Mouse (Mus musculus) liver, embryonic 13.5 days (tissue): ENCODE measurements around the gene Gbf1. TPM values are rescaled to one million over a fixed set of nuclear protein-coding genes. Genes with fewer than 3 reads are reported as not detected.
"Not testable (repeated sequence)": the region's sequence is repeated elsewhere in the genome, so short reads cannot be mapped to it uniquely, and the experiment has no call there.

Source experiments
- ATAC-seq: fragments of 200-750 bp; cut with Nextera tagmentation; 2 replicates; pipeline ENCODE4 v1.8.0; 2017; ENCODE audit warnings: low read depth, mild to moderate bottlenecking, moderate number of reproducible peaks, moderate library complexity
- DNase-seq: peaks from one replicate; pipeline ENCODE4 v3.0.0; 2022
- H3K27ac ChIP-seq: fragments of 300-500 bp; sonication (generic); 2 replicates; pipeline ENCODE4 v1.5.1; 2015; ENCODE audit warnings: moderate library complexity, mild to moderate bottlenecking, inconsistent platforms
- H3K27me3 ChIP-seq: fragments of 300-500 bp; sonication (generic); 2 replicates; pipeline ENCODE4 v1.6.1; 2015; ENCODE audit warnings: mild to moderate bottlenecking, inconsistent platforms
- H3K36me3 ChIP-seq: fragments of 300-500 bp; sonication (generic); 2 replicates; pipeline ENCODE4 v1.6.1; 2015; ENCODE audit warnings: mild to moderate bottlenecking, inconsistent platforms
- H3K4me1 ChIP-seq: fragments of 300-500 bp; sonication (generic); replicated peaks from 2 replicates; pipeline ENCODE4 v1.6.1; 2015; ENCODE audit warnings: inconsistent platforms
- H3K4me2 ChIP-seq: fragments of 300-500 bp; sonication (generic); 2 replicates; pipeline ENCODE4 v1.6.1; 2015; ENCODE audit warnings: inconsistent platforms, mild to moderate bottlenecking, moderate library complexity
- H3K4me3 ChIP-seq: fragments of 300-500 bp; sonication (generic); replicated peaks from 2 replicates; pipeline ENCODE4 v1.5.1; 2015; ENCODE audit warnings: mild to moderate bottlenecking, inconsistent platforms
- H3K9ac ChIP-seq: fragments of 300-500 bp; sonication (generic); 2 replicates; pipeline ENCODE4 v1.6.1; 2015; ENCODE audit warnings: mild to moderate bottlenecking, inconsistent platforms
- H3K9me3 ChIP-seq: fragments of 300-500 bp; sonication (generic); replicated peaks from 2 replicates; pipeline ENCODE4 v1.6.1; 2016; ENCODE audit warnings: inconsistent platforms
- WGBS: fragments of 180-500 bp; shearing (Covaris S2); methylation state at CpG from one replicate; pipeline ENCODE4 v1.1.7; 2015; ENCODE audit not compliant: insufficient replicate concordance; 5-methylcytosine and 5-hydroxymethylcytosine counted together
- polyA plus RNA-seq: library from polyadenylated mRNA; unstranded; fragments of >200 nt; fragmentation: Nextera tagmentation; extraction: Ambion mirVana; gene quantifications from 2 replicates; pipeline ENCODE4 v1.2.1, GENCODE M21; 2015

The Gbf1 gene
- polyA plus RNA-seq, 1 experiment from 2014 or later: 20.1 TPM

DNA sequence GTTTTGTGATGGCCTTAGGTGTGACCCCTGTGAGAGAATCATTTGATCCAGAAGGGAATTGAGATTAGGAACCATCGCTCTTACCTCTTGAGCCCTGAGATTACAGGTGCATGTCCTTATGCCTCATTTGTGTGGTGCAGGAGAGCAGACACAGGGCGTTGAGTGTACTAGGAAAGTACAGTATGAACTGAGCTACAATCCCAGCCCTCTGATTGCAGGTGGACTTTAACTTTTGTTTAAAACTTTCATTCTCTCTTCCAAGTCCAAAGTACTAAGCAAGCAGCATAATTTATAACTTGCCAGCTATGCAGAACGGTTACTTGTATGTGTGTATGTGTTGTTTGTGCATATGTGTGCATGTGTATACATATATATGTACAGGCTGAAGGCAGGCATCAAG lies 46.0 kb downstream of the Gbf1 start:
- no peak for DNase-seq
- no peak overlapping the region for H3K4me2 ChIP-seq
- H3K4me3 ChIP-seq: no peak overlapping the region
- no peak overlapping the region for H3K27ac ChIP-seq
- no peak for ATAC-seq
- H3K9me3 ChIP-seq: no peaks in the 10 kb centered on the region
- 79% methylated on average over 3 of the region's 3 CpGs for WGBS
- no peak overlapping the region for H3K9ac ChIP-seq
- no peaks in the 10 kb centered on the region for H3K27me3 ChIP-seq
- peaks cover 23% of the 10 kb centered on the region for H3K4me1 ChIP-seq
- no peaks in the 10 kb centered on the region for H3K36me3 ChIP-seq

DNA sequence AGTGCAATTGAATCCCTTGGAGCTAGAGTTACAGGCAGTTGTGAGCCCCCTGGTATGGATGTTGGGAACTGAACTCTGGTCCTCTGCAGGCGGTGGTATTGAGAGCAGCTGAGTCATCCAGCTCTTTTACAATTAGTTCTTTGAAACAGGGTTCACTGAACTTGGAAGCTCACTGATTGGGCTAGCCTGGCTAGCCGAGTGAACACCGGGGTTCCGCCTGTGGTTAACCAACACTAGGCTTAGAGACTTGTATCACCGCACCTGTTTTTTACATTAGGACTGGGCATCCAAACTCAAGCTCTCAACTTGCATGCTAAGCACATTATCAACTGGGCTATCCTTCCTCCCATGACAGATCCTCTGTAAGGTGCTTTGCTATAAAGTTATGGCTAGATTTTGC lies 46.6 kb downstream of the Gbf1 start:
- H3K4me2 ChIP-seq: no peak overlapping the region
- no peak overlapping the region for H3K27ac ChIP-seq
- DNase-seq (no peak), ATAC-seq (no peak)
- no peaks in the 10 kb centered on the region for H3K9me3 ChIP-seq
- H3K4me1 ChIP-seq: peaks cover 23% of the 10 kb centered on the region
- WGBS: 58% methylated on average over 5 of the region's 5 CpGs
- no peaks in the 10 kb centered on the region for H3K36me3 ChIP-seq
- no peak overlapping the region for H3K4me3 ChIP-seq
- H3K9ac ChIP-seq: no peak overlapping the region
- no peaks in the 10 kb centered on the region for H3K27me3 ChIP-seq

DNA sequence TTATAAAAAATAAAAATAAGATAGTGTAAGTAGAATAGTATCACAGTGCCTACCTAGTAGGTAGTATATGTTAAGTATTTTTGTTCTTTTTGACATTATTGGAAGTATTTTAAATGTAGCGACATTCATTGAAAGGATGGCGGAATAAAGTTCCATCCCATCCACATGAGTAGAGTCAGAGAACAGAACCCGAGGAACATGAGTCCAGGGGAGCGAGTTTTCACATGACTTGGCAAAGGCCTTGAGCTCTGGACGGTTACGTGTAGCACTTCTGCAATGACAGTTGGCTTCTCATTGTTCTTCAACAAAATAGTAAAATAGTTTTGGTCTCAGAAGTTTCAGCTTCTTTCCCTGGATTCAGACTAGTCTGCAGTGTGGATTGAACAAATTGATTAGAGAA lies 51.9 kb downstream of the Gbf1 start:
- Histone ChIP-seq H3K9me3 (no peaks in the 10 kb centered on the region), H3K27me3 (no peaks in the 10 kb centered on the region), H3K4me1 (no peaks in the 10 kb centered on the region), H3K27ac (no peak overlapping the region), H3K4me2 (no peak overlapping the region), H3K36me3 (no peaks in the 10 kb centered on the region), H3K4me3 (no peak overlapping the region), H3K9ac (no peak overlapping the region)
- ATAC-seq (no peak), DNase-seq (no peak)
- WGBS: 79% methylated on average over 6 of the region's 6 CpGs

DNA sequence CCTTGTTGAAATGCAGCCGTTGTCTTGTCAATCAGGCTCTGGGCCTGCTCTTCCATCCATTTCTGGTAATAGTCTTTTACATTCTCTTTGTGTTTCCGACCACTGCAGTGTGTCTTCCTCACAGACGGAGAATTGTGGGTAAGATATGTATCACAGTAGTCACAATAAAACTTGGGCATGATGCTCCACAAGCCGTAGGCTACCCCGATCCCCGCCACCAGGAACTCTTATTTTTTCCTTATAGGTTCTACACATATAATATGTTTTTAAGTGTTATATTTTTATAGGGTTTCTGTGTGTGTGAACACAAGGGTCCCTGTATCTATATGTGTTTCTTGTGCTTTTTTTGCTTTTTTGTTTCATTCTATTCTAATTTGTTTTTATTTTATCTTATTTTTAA lies 53.4 kb downstream of the Gbf1 start:
- no peak for DNase-seq
- Histone ChIP-seq H3K36me3 (no peaks in the 10 kb centered on the region), H3K4me2 (no peak overlapping the region), H3K27me3 (no peaks in the 10 kb centered on the region), H3K4me1 (no peaks in the 10 kb centered on the region), H3K9ac (no peak overlapping the region), H3K27ac (no peak overlapping the region), H3K4me3 (no peak overlapping the region), H3K9me3 (no peaks in the 10 kb centered on the region)
- no peak for ATAC-seq
- WGBS: 92% methylated on average over 6 of the region's 6 CpGs

DNA sequence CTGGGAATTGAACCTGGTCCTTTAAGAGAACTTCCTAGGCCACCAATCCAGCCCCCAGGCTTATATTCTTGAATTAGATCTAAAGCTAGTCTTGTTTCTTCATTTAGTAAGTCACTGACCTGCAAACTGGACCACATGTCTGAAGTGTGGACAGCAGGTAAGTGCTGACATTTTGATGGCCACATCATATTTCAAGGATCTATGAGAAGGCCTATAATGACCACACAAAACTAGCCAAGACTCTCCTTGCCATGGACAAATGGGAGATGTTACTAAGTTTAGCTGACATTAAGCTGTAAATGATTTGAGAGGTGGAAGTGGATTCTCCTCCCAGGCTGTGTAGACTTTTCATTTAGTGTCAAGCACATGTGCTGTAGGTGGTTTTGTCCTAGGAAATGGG lies 58.6 kb downstream of the Gbf1 start:
- ATAC-seq (no peak), DNase-seq (no peak)
- H3K9ac ChIP-seq: no peak overlapping the region
- H3K9me3 ChIP-seq: no peaks in the 10 kb centered on the region
- H3K27ac ChIP-seq: no peak overlapping the region
- H3K36me3 ChIP-seq: no peaks in the 10 kb centered on the region
- H3K4me3 ChIP-seq: no peak overlapping the region
- no peak overlapping the region for H3K4me2 ChIP-seq
- H3K27me3 ChIP-seq: no peaks in the 10 kb centered on the region
- H3K4me1 ChIP-seq: 0 out of 2 replicates have a peak, but pooled peaks cover 3% of the 10 kb centered on the region

DNA sequence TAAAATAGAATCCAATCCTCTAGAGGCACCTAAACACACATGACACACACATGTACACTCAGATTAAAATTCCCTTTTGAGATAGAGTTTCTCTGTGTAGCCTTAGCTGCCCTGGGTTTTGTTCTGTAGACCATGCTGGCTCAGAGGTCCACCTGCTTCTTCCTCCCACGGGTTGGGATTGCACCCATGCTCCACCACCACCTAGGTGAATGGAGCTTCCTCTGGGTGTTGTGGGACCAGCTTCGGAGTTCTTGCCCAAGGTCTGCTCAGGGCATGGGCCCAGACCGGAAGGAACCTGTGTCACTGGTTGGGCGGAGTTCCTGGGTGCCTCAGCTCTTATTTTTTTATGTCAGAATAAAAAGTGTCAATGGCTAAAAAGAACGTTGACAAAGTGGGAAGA lies 62.2 kb downstream of the Gbf1 start:
- Histone ChIP-seq H3K27me3 (no peaks in the 10 kb centered on the region), H3K36me3 (no peaks in the 10 kb centered on the region), H3K9ac (no peak overlapping the region), H3K9me3 (no peaks in the 10 kb centered on the region), H3K4me1 (0 out of 2 replicates have a peak, but pooled peaks cover 3% of the 10 kb centered on the region), H3K4me3 (no peak overlapping the region), H3K4me2 (no peak overlapping the region), H3K27ac (no peak overlapping the region)
- 70% methylated on average over 5 of the region's 5 CpGs for WGBS
- no peak for ATAC-seq
- DNase-seq: no peak

DNA sequence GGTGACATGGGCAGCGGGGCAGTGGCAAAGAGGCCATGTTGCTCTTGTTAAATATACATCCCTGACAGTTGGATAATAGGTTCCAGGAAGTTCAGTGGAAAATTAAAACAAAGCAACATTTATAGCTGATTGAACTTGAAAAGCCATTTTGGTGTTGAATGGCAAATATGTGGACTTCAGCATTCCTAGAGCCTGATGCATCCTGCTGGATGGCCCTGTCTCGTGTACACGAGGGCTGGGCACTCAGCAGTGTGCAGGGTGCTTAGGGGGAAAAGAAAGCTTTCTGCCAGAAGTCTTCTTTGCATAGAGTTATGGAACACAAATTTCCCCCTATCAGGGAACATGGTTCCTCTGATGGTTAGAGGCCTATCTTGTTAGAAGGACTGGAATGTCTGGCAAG lies 63.1 kb downstream of the Gbf1 start:
- no peak overlapping the region for H3K4me2 ChIP-seq
- ATAC-seq: no peak
- 76% methylated on average over 3 of the region's 3 CpGs for whole genome bisulfite sequencing

DNA sequence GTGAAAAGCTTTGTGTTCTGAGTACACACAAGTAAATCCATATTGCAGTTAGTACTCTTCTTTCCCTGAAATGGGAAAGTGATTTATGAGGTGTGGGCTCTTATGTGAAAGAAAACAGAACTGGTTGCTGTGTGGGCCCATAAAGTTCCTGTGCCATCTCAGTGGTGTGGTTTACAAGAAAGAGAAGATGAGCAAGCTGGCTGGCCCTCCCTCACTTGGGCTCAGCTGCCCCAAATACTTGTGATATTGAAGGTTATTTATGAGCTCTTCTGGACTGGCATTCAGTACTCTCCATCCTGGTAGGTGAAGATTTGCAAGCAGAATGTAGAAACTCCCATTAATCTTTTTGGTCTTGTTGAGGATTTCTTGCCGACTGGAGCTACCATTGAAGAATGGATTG lies 64.4 kb downstream of the Gbf1 start:
- H3K4me1 ChIP-seq: 0 out of 2 replicates have a peak, but pooled peaks cover 3% of the 10 kb centered on the region
- WGBS: 77% methylated on average over 1 of the region's 1 CpGs
- no peak for DNase-seq
- no peaks in the 10 kb centered on the region for H3K27me3 ChIP-seq
- H3K27ac ChIP-seq: no peak overlapping the region
- no peak overlapping the region for H3K4me2 ChIP-seq
- ATAC-seq: no peak
- no peaks in the 10 kb centered on the region for H3K36me3 ChIP-seq
- H3K9ac ChIP-seq: no peak overlapping the region
- no peaks in the 10 kb centered on the region for H3K9me3 ChIP-seq
- H3K4me3 ChIP-seq: no peak overlapping the region

More for the DNA sequence above, 63.1 kb downstream of the Gbf1 start:
- no peak overlapping the region for H3K4me3 ChIP-seq
- H3K9me3 ChIP-seq: no peaks in the 10 kb centered on the region
- H3K4me1 ChIP-seq: 0 out of 2 replicates have a peak, but pooled peaks cover 3% of the 10 kb centered on the region
- H3K27ac ChIP-seq: no peak overlapping the region
- DNase-seq: no peak
- no peaks in the 10 kb centered on the region for H3K27me3 ChIP-seq
- H3K36me3 ChIP-seq: no peaks in the 10 kb centered on the region
- no peak overlapping the region for H3K9ac ChIP-seq

DNA sequence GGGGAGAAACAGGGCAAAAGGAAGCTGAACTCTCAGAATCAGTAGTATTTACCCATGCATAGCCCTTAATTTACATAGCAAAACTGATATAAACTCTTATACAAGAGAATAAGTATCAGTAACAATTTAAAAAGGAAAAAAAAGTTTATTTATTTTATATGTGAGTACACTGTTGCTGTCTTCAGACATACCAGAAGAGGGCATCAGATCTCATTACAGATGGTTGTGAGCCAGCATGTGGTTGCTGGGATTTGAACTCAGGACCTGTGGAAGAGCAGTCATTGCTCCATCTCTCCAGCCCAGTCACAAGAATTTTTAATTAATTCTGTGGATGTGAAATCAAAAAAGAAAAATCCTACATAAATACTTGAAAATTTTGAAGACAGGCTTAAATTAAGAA lies 65.0 kb downstream of the Gbf1 start:
- ATAC-seq, H3K4me2 ChIP-seq, H3K4me3 ChIP-seq, H3K9ac ChIP-seq, H3K9me3 ChIP-seq, H3K4me1 ChIP-seq, H3K27ac ChIP-seq, DNase-seq, H3K36me3 ChIP-seq, H3K27me3 ChIP-seq: not testable (repeated sequence)

DNA sequence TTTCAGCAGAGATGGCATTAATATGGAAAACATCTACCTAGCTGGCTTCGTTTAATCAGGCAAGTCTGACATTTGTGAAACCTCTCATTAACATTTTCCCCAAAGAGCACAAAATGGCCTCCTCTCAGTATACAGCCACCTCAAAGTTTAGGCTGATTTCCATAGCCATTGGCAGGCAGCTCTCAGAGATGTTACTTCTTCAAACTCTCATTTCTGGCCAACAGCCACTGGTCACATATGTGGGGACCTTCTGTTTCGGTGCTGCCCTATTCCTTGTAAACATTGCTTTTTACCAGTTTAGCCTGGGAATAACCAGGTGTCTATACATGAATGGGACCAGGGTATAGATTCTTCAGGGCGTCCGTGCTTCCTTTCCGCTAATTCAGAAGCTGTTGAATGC lies 67.8 kb downstream of the Gbf1 start:
- WGBS: 76% methylated on average over 5 of the region's 5 CpGs
- DNase-seq: no peak
- ATAC-seq: no peak
- Histone ChIP-seq H3K27me3 (no peaks in the 10 kb centered on the region), H3K9me3 (no peaks in the 10 kb centered on the region), H3K36me3 (no peaks in the 10 kb centered on the region), H3K27ac (no peak overlapping the region), H3K4me1 (no peaks in the 10 kb centered on the region), H3K9ac (no peak overlapping the region), H3K4me3 (no peak overlapping the region), H3K4me2 (no peak overlapping the region)

DNA sequence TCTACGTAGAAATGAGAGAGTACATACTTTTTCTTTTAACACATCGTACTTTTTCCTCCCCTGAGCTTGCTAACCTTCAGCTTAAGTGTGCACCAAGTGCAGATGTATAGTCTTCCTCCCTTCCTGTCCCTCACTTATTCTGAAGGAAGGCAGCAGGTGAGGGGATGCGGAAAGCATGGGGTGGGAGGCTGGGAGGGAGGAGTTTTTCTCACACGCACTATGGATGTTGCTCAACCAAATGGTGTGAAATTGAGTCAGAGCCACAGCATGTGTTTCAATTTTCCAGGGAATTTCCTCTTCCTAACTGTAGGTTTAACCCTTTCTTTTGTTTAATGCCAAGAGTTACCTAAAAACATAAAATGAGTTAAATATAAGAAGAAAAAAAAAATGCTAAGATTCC lies 70.8 kb downstream of the Gbf1 start:
- H3K9me3 ChIP-seq: no peaks in the 10 kb centered on the region
- H3K27ac ChIP-seq: no peak overlapping the region
- H3K4me2 ChIP-seq: no peak overlapping the region
- no peaks in the 10 kb centered on the region for H3K27me3 ChIP-seq
- DNase-seq (no peak), ATAC-seq (no peak)
- no peak overlapping the region for H3K9ac ChIP-seq
- 79% methylated on average over 4 of the region's 4 CpGs for WGBS
- peaks cover 14% of the 10 kb centered on the region for H3K4me1 ChIP-seq
- no peak overlapping the region for H3K4me3 ChIP-seq
- H3K36me3 ChIP-seq: no peaks in the 10 kb centered on the region

DNA sequence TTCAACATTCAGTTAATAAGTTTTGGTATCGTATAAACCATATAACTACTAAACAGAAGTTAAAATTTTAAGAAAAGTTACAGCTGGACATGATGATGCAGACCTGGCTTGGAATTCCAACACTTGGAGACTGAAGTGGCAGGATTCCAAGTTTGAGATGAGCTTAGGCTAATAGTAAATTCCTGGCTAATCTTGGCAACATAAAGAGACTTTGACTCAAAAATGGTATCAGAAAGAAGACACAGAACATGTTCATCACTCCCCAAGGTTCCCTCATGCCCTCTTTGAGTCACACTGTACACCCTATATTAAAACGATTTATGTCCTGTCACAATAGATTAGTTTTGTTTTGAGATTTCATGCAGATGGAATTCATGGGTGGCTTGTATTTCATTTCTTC lies 72.6 kb downstream of the Gbf1 start:
- Histone ChIP-seq H3K9ac (no peak overlapping the region), H3K27me3 (no peaks in the 10 kb centered on the region), H3K4me1 (peaks cover 14% of the 10 kb centered on the region), H3K27ac (no peak overlapping the region), H3K4me2 (no peak overlapping the region), H3K4me3 (no peak overlapping the region), H3K36me3 (no peaks in the 10 kb centered on the region), H3K9me3 (no peaks in the 10 kb centered on the region)
- 63% methylated on average over 2 of the region's 2 CpGs for WGBS
- DNase-seq (no peak), ATAC-seq (no peak)

DNA sequence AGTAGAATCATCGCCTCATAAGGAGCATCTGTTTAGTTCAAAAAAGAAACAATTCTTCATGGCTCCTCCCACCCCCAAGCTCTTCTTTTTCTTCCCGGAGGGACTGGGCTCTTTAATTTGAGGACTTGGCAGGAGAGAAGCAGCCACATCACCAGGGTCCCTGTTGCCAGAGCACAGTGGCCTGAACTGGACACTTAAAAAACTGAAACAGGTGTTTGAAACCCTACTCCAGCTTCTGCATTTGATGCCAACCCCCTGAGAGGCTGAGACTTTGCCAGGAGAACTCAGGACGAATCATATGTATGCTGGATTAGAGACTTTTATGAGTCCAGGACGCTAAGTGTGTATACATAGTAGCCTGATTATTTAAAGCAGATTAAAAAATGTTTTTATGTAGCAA lies 73.2 kb downstream of the Gbf1 start:
- no peaks in the 10 kb centered on the region for H3K36me3 ChIP-seq
- DNase-seq: no peak
- H3K4me2 ChIP-seq: no peak overlapping the region
- no peak overlapping the region for H3K9ac ChIP-seq
- H3K4me1 ChIP-seq: peaks cover 14% of the 10 kb centered on the region
- no peak overlapping the region for H3K4me3 ChIP-seq
- H3K9me3 ChIP-seq: no peaks in the 10 kb centered on the region
- no peak for ATAC-seq
- no peaks in the 10 kb centered on the region for H3K27me3 ChIP-seq
- 74% methylated on average over 4 of the region's 4 CpGs for WGBS
- H3K27ac ChIP-seq: no peak overlapping the region
